Mouse (Mus musculus) erythroblast, embryonic 14.5 days (primary cell): ENCODE results near the gene Smug1.

Source experiments
- GATA1 ChIP-seq: IDR thresholded peaks from 2 replicates; pipeline ENCODE4 v1.6.1; 2012; ENCODE audit warnings: low read length, inconsistent platforms, mixed read lengths
- TAL1 ChIP-seq: IDR thresholded peaks from 3 replicates; pipeline ENCODE4 v1.6.1; 2012; ENCODE audit warnings: low read length, inconsistent platforms, mixed read lengths

DNA sequence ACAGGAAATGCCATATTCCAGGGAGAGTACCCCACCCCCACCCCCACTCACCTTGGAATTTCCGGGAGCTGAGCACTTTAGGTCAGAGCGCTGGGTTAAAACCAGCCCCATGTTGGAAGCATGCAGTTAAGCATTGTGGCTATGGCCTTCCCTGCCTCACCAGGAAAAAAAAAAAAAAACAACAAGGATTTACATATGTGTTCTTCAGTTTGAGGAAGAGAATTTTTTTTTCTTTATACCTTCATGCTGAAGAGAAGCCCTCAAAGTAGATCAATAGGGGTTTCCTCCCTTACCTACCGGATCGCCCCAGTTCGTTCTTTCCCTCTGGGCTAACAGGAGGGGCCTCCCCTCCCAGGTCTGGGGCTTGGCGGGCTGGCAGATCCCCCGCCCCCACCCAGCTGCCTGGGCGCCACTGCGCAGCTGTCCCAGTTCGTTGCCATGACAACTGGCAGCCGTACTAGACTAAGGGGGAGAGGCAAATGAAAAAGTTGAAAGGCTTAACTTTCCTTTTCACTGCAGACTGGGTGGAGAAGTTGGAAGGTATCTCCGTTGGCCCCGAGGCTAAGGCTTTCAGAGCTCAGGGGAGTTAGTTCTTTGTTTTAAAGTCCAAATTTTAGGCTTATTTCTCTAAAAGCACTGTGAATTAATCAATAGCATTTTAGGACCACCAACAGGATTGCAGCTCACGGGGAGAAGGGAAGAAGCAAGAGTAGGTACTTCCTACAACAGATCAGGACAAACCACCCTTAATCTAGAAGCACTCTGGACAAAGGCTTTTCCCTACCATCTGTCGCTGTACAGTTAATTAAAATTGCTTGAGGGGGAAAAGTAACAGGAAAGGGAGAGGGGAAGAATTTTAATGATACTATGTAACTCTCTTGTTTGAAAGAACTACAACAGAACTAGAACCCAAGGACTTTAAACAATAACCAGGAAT is 48.3 kb upstream of the Smug1 start:
- TF ChIP-seq GATA1 (no peak), TAL1 (no peak)
